In genomic region chr11:32903970-32904369, GRCm38 (mm10) we compare ENCODE assay signal across 17 mouse cellular contexts.
"Had no signal": no experiment of that assay in that cellular context is flagged by ENCODE, and none has a peak within 500 bp of the region (broad histone marks: within the 10 kb centered on the region; RNA-seq: fewer than 3 reads in every experiment).

No protein-coding gene starts in this region.

- H3K9ac ChIP-seq: limb, embryonic 12.5 days; liver, embryonic 13.5 days; liver, postnatal 0 days; lung, embryonic 15.5 days; midbrain, embryonic 12.5 days; neural tube, embryonic 13.5 days; stomach, embryonic 15.5 days had no signal

- H3K9me3 ChIP-seq: limb, embryonic 12.5 days; liver, embryonic 13.5 days; lung, embryonic 15.5 days; midbrain, embryonic 12.5 days; neural tube, embryonic 13.5 days; stomach, embryonic 15.5 days had no signal

- ATAC-seq: liver, postnatal 0 days; midbrain, embryonic 16.5 days had no signal

- H3K36me3 ChIP-seq: limb, embryonic 12.5 days; liver, embryonic 13.5 days; lung, embryonic 15.5 days; midbrain, embryonic 12.5 days; neural tube, embryonic 13.5 days; stomach, embryonic 15.5 days had no signal

- H3K4me1 ChIP-seq: liver, embryonic 13.5 days had no signal

- H3K27me3 ChIP-seq: limb, embryonic 12.5 days; liver, embryonic 13.5 days; lung, embryonic 15.5 days; midbrain, embryonic 12.5 days; neural tube, embryonic 13.5 days; stomach, embryonic 15.5 days had no signal

- H3K4me3 ChIP-seq: layer of hippocampus, adult 2 months; limb, embryonic 12.5 days; liver, embryonic 13.5 days; lung, embryonic 15.5 days; midbrain, embryonic 12.5 days; neural tube, embryonic 13.5 days; stomach, embryonic 15.5 days had no signal

- H3K27ac ChIP-seq: kidney, postnatal 0 days; layer of hippocampus, adult 2 months; liver, embryonic 13.5 days; lung, embryonic 15.5 days; macrophage; midbrain, embryonic 12.5 days; neural tube, embryonic 13.5 days; stomach, embryonic 15.5 days had no signal

- DNase-seq: kidney, postnatal 4 days; liver; liver, embryonic 13.5 days; liver, postnatal 0 days; lung, postnatal 14 days; right cerebral cortex, postnatal 14 days; thymus, adult 2 months; thymus, postnatal 25 days had no signal

- H3K4me2 ChIP-seq: limb, embryonic 12.5 days; liver, embryonic 13.5 days; lung, embryonic 15.5 days; midbrain, embryonic 12.5 days; neural tube, embryonic 13.5 days; stomach, embryonic 15.5 days had no signal
